Mouse (Mus musculus): ENCODE data around the gene Col9a2. TPM values are rescaled to one million over a fixed set of nuclear protein-coding genes. Genes with fewer than 3 reads are reported as not detected.

Gene Col9a2
- polyA plus RNA-seq, 1 experiment from 2014 or later = 2.2 TPM

- Histone ChIP-seq H3K4me1 (ENCODE audit: control insufficient read depth, insufficient read depth, low read length) (peaks cover 8% of the 10 kb centered on the region), H3K4me3 (ENCODE audit: low read depth, low read length) (peak within 1 kb of the TSS; percentile 94)
- WGBS = 0% methylated on average over 34 of the region's 48 CpGs
Observed at GRCm38 (mm10) chr4:121016928-121017657, 22.1 kb upstream of the Col9a2 start, which contains the start of gene Smap2. Smap2 (minus strand) TSS chr4:121017247.

GRCm38 (mm10) chr4:121018250-121018649 is 20.9 kb upstream of the Col9a2 start:
- ATAC-seq = no peak
- DNase-seq (ENCODE audit: low spot score) = no peak
- Histone ChIP-seq H3K27ac (ENCODE audit: low read depth, low read length) (no peak overlapping the region), H3K27me3 (replicated peaks; ENCODE audit: control insufficient read depth, insufficient read depth, low read length) (no peaks in the 10 kb centered on the region), H3K36me3 (ENCODE audit: control insufficient read depth, insufficient read depth, low read length) (no peaks in the 10 kb centered on the region), H3K4me2 (ENCODE audit: low read length) (no peak overlapping the region), H3K4me1 (ENCODE audit: control insufficient read depth, insufficient read depth, low read length) (peaks cover 8% of the 10 kb centered on the region), H3K4me3 (ENCODE audit: low read depth, low read length) (no peak overlapping the region), H3K9me3 (replicated peaks; ENCODE audit: control insufficient read depth, low read length) (no peaks in the 10 kb centered on the region), H3K9ac (ENCODE audit: low read length) (no peak overlapping the region)
- 97% methylated on average over 3 of the region's 3 CpGs for WGBS

More at GRCm38 (mm10) chr4:121016928-121017657, 22.1 kb upstream of the Col9a2 start, which contains the start of gene Smap2:
- Histone ChIP-seq H3K4me2 (ENCODE audit: low read length) (peak within 1 kb of the TSS; percentile 86), H3K9ac (ENCODE audit: low read length) (peak within 1 kb of the TSS; percentile 87), H3K27me3 (replicated peaks; ENCODE audit: control insufficient read depth, insufficient read depth, low read length) (no peaks in the 10 kb centered on the region), H3K9me3 (replicated peaks; ENCODE audit: control insufficient read depth, low read length) (no peaks in the 10 kb centered on the region), H3K36me3 (ENCODE audit: control insufficient read depth, insufficient read depth, low read length) (no peaks in the 10 kb centered on the region), H3K27ac (ENCODE audit: low read depth, low read length) (peak within 1 kb of the TSS; percentile 52; the same call in 1 of the 2 replicates)
- peak; percentile 99 for DNase-seq (ENCODE audit: low spot score)
- peak; percentile 99 for ATAC-seq

GRCm38 (mm10) chr4:121020040-121020790 is 19.0 kb upstream of the Col9a2 start:
- Histone ChIP-seq H3K27ac (ENCODE audit: low read depth, low read length) (no peak overlapping the region), H3K36me3 (ENCODE audit: control insufficient read depth, insufficient read depth, low read length) (no peaks in the 10 kb centered on the region), H3K4me3 (ENCODE audit: low read depth, low read length) (no peak overlapping the region), H3K27me3 (replicated peaks; ENCODE audit: control insufficient read depth, insufficient read depth, low read length) (no peaks in the 10 kb centered on the region), H3K4me2 (ENCODE audit: low read length) (no peak overlapping the region), H3K4me1 (ENCODE audit: control insufficient read depth, insufficient read depth, low read length) (peaks cover 7% of the 10 kb centered on the region), H3K9ac (ENCODE audit: low read length) (no peak overlapping the region), H3K9me3 (replicated peaks; ENCODE audit: control insufficient read depth, low read length) (no peaks in the 10 kb centered on the region)
- no peak for DNase-seq (ENCODE audit: low spot score)
- WGBS = 45% methylated on average over 10 of the region's 10 CpGs
- no peak for ATAC-seq

GRCm38 (mm10) chr4:121021911-121022310 is 17.3 kb upstream of the Col9a2 start:
- Histone ChIP-seq H3K27me3 (replicated peaks; ENCODE audit: control insufficient read depth, insufficient read depth, low read length) (no peaks in the 10 kb centered on the region), H3K4me2 (ENCODE audit: low read length) (no peak overlapping the region), H3K4me1 (ENCODE audit: control insufficient read depth, insufficient read depth, low read length) (no peaks in the 10 kb centered on the region), H3K27ac (ENCODE audit: low read depth, low read length) (no peak overlapping the region), H3K36me3 (ENCODE audit: control insufficient read depth, insufficient read depth, low read length) (no peaks in the 10 kb centered on the region), H3K4me3 (ENCODE audit: low read depth, low read length) (no peak overlapping the region), H3K9ac (ENCODE audit: low read length) (no peak overlapping the region), H3K9me3 (replicated peaks; ENCODE audit: control insufficient read depth, low read length) (no peaks in the 10 kb centered on the region)
- no peak for DNase-seq (ENCODE audit: low spot score)
- ATAC-seq = no peak

GRCm38 (mm10) chr4:121023464-121023863 is 15.7 kb upstream of the Col9a2 start:
- ATAC-seq (no peak), DNase-seq (ENCODE audit: low spot score) (no peak)
- H3K9ac ChIP-seq (ENCODE audit: low read length) = no peak overlapping the region
- no peaks in the 10 kb centered on the region for H3K4me1 ChIP-seq (ENCODE audit: control insufficient read depth, insufficient read depth, low read length)
- no peaks in the 10 kb centered on the region for H3K27me3 ChIP-seq (replicated peaks; ENCODE audit: control insufficient read depth, insufficient read depth, low read length)
- no peak overlapping the region for H3K27ac ChIP-seq (ENCODE audit: low read depth, low read length)
- no peaks in the 10 kb centered on the region for H3K9me3 ChIP-seq (replicated peaks; ENCODE audit: control insufficient read depth, low read length)
- no peaks in the 10 kb centered on the region for H3K36me3 ChIP-seq (ENCODE audit: control insufficient read depth, insufficient read depth, low read length)
- H3K4me3 ChIP-seq (ENCODE audit: low read depth, low read length) = no peak overlapping the region
- WGBS = 88% methylated on average over 7 of the region's 7 CpGs
- H3K4me2 ChIP-seq (ENCODE audit: low read length) = no peak overlapping the region

GRCm38 (mm10) chr4:121023941-121024340 is 15.2 kb upstream of the Col9a2 start:
- H3K27ac ChIP-seq (ENCODE audit: low read depth, low read length) = no peak overlapping the region
- H3K9me3 ChIP-seq (replicated peaks; ENCODE audit: control insufficient read depth, low read length) = no peaks in the 10 kb centered on the region
- ATAC-seq (no peak), DNase-seq (ENCODE audit: low spot score) (no peak)
- H3K4me1 ChIP-seq (ENCODE audit: control insufficient read depth, insufficient read depth, low read length) = no peaks in the 10 kb centered on the region
- H3K36me3 ChIP-seq (ENCODE audit: control insufficient read depth, insufficient read depth, low read length) = no peaks in the 10 kb centered on the region
- 93% methylated on average over 2 of the region's 2 CpGs for WGBS
- H3K4me3 ChIP-seq (ENCODE audit: low read depth, low read length) = no peak overlapping the region
- H3K9ac ChIP-seq (ENCODE audit: low read length) = no peak overlapping the region
- no peak overlapping the region for H3K4me2 ChIP-seq (ENCODE audit: low read length)
- no peaks in the 10 kb centered on the region for H3K27me3 ChIP-seq (replicated peaks; ENCODE audit: control insufficient read depth, insufficient read depth, low read length)

- no peaks in the 10 kb centered on the region for H3K4me1 ChIP-seq (ENCODE audit: control insufficient read depth, insufficient read depth, low read length)
Observed at GRCm38 (mm10) chr4:121025681-121026080, 13.5 kb upstream of the Col9a2 start.

GRCm38 (mm10) chr4:121028146-121028545 is 11.0 kb upstream of the Col9a2 start:
- ATAC-seq (no peak), DNase-seq (ENCODE audit: low spot score) (no peak)
- no peak overlapping the region for H3K4me2 ChIP-seq (ENCODE audit: low read length)
- H3K27ac ChIP-seq (ENCODE audit: low read depth, low read length) = no peak overlapping the region
- H3K36me3 ChIP-seq (ENCODE audit: control insufficient read depth, insufficient read depth, low read length) = no peaks in the 10 kb centered on the region
- WGBS = 78% methylated on average over 1 of the region's 1 CpGs
- no peaks in the 10 kb centered on the region for H3K9me3 ChIP-seq (replicated peaks; ENCODE audit: control insufficient read depth, low read length)
- no peaks in the 10 kb centered on the region for H3K27me3 ChIP-seq (replicated peaks; ENCODE audit: control insufficient read depth, insufficient read depth, low read length)
- H3K4me1 ChIP-seq (ENCODE audit: control insufficient read depth, insufficient read depth, low read length) = no peaks in the 10 kb centered on the region
- H3K4me3 ChIP-seq (ENCODE audit: low read depth, low read length) = no peak overlapping the region
- no peak overlapping the region for H3K9ac ChIP-seq (ENCODE audit: low read length)

More at GRCm38 (mm10) chr4:121025681-121026080, 13.5 kb upstream of the Col9a2 start:
- Histone ChIP-seq H3K27ac (ENCODE audit: low read depth, low read length) (no peak overlapping the region), H3K36me3 (ENCODE audit: control insufficient read depth, insufficient read depth, low read length) (no peaks in the 10 kb centered on the region), H3K9me3 (replicated peaks; ENCODE audit: control insufficient read depth, low read length) (no peaks in the 10 kb centered on the region), H3K4me2 (ENCODE audit: low read length) (no peak overlapping the region), H3K9ac (ENCODE audit: low read length) (no peak overlapping the region), H3K4me3 (ENCODE audit: low read depth, low read length) (no peak overlapping the region), H3K27me3 (replicated peaks; ENCODE audit: control insufficient read depth, insufficient read depth, low read length) (no peaks in the 10 kb centered on the region)
- no peak for ATAC-seq
- DNase-seq (ENCODE audit: low spot score) = no peak
- 79% methylated on average over 2 of the region's 2 CpGs for WGBS

All from forebrain, embryonic 14.5 days (tissue).